In the genomic region with DNA sequence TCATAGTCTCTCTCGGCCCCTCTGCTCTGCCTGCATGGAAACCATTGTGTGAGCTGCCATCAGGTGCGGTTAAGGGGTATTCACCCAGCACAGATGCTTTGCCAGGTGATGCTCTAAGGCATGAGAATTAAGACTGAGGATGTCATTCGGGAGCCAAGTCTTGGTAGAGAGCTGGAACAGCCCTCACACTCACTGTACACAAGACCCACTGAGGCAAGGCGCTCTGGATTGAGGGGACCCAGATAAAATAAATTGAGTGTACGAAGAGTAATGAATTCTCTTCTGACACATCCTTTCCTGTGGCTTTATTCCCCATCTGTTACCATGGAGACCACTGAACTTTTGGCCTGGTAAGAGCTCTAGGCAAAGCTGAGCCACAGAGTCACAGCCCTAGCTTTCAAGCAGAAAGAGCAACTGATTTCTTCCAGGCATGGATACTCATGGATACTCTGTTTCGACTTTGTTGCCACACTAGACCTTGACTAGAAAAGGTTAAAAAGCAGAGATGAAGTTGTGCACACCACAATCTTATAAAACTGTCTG, we compare ENCODE assay signal across 31 mouse cellular contexts. TPM values are rescaled to one million over a fixed set of nuclear protein-coding genes. Genes with fewer than 3 reads are reported as not detected.
A peak's percentile ranks its signal among the peaks of the same experiment; 100 is the strongest.
DNase-seq lines count a peak whose midpoint lies in the region; ATAC-seq and TF ChIP-seq lines count a peak whose summit lies in the region.
"Had no signal": no experiment of that assay in that cellular context is flagged by ENCODE, and none has a peak within 500 bp of the region (broad histone marks: within the 10 kb centered on the region; RNA-seq: fewer than 3 reads in every experiment).

No protein-coding gene starts in this region.

- no peaks in the 10 kb centered on the region for H3K9me3 ChIP-seq in forebrain, postnatal 0 days (ENCODE audit: low read length)
- no peaks in the 10 kb centered on the region; the same call in 1 of the 2 replicates for H3K9me3 ChIP-seq in forebrain, embryonic 10.5 days
- no peaks in the 10 kb centered on the region for H3K9me3 ChIP-seq in midbrain, embryonic 11.5 days (ENCODE audit: control insufficient read depth, low read length)
- H3K9me3 ChIP-seq in midbrain, postnatal 0 days (ENCODE audit: low read length) = no peaks in the 10 kb centered on the region
- H3K9me3 ChIP-seq: embryonic facial prominence, embryonic 12.5 days; forebrain, embryonic 12.5 days; heart, embryonic 15.5 days; limb, embryonic 15.5 days; neural tube, embryonic 12.5 days; stomach, embryonic 15.5 days had no signal

- no peak overlapping the region for H3K4me3 ChIP-seq in forebrain, postnatal 0 days (ENCODE audit: low read depth, low read length)
- H3K4me3 ChIP-seq in forebrain, embryonic 10.5 days = no peak overlapping the region
- no peak overlapping the region for H3K4me3 ChIP-seq in midbrain, embryonic 11.5 days (ENCODE audit: low read depth, low read length)
- no peak overlapping the region for H3K4me3 ChIP-seq in midbrain, postnatal 0 days (ENCODE audit: low read depth, low read length)
- H3K4me3 ChIP-seq: embryonic facial prominence, embryonic 12.5 days; forebrain, embryonic 12.5 days; gastrocnemius, adult 2 months; heart, embryonic 15.5 days; limb, embryonic 15.5 days; neural tube, embryonic 12.5 days; stomach, embryonic 15.5 days had no signal

- H3K9ac ChIP-seq in forebrain, postnatal 0 days = no peak overlapping the region
- no peak overlapping the region for H3K9ac ChIP-seq in midbrain, embryonic 11.5 days (ENCODE audit: low read length)
- no peak overlapping the region for H3K9ac ChIP-seq in midbrain, postnatal 0 days (replicated peaks; ENCODE audit: low read length, poor library complexity, severe bottlenecking)
- H3K9ac ChIP-seq: embryonic facial prominence, embryonic 12.5 days; forebrain, embryonic 12.5 days; heart, embryonic 15.5 days; limb, embryonic 15.5 days; liver, embryonic 14.5 days; neural tube, embryonic 12.5 days; stomach, embryonic 15.5 days had no signal

- no peak for DNase-seq in forebrain, postnatal 0 days
- no peak for DNase-seq in forebrain, embryonic 10.5 days (ENCODE audit: extremely low spot score, low spot score)
- peak; percentile 83 for DNase-seq in midbrain, embryonic 11.5 days (ENCODE audit: low spot score, missing footprints)
- DNase-seq in midbrain, postnatal 0 days (ENCODE audit: low spot score) = no peak
- DNase-seq in brain, embryonic 14.5 days (ENCODE audit: low read depth) = peak; percentile 41
- DNase-seq in mesoderm, embryonic 11.5 days (ENCODE audit: low read depth, low spot score) = peak; percentile 72
- DNase-seq in adrenal gland, postnatal 10 days = no peak
- DNase-seq: adrenal gland, postnatal 14 days; cerebellum, adult 8-10 months; cerebellum, postnatal 36 days; gastrocnemius, adult 2 months; heart, postnatal 36 days; kidney, adult 2 months; left cerebral cortex, postnatal 4 days; thymus, adult 2 months; thymus, postnatal 4 days had no signal

- no peak for TF ChIP-seq POLR2A in brain, embryonic 14.5 days (IDR thresholded peaks at IDR 0.05; ENCODE audit: borderline replicate concordance, extremely low read depth, insufficient read depth, insufficient read length, poor library complexity, severe bottlenecking)

- no peak overlapping the region for H3K27ac ChIP-seq in forebrain, postnatal 0 days (ENCODE audit: low read depth, low read length)
- no peak overlapping the region for H3K27ac ChIP-seq in forebrain, embryonic 10.5 days
- no peak overlapping the region for H3K27ac ChIP-seq in midbrain, embryonic 11.5 days (ENCODE audit: low read depth, low read length)
- H3K27ac ChIP-seq in midbrain, postnatal 0 days (ENCODE audit: low read depth, low read length) = no peak overlapping the region
- H3K27ac ChIP-seq: embryonic facial prominence, embryonic 12.5 days; forebrain, embryonic 12.5 days; gastrocnemius, adult 2 months; heart, embryonic 15.5 days; kidney, postnatal 0 days; limb, embryonic 15.5 days; liver, embryonic 14.5 days; neural tube, embryonic 12.5 days; stomach, embryonic 15.5 days had no signal

- H3K27me3 ChIP-seq in forebrain, postnatal 0 days (ENCODE audit: insufficient read depth, low read length) = no peaks in the 10 kb centered on the region
- H3K27me3 ChIP-seq in forebrain, embryonic 10.5 days (ENCODE audit: poor library complexity, severe bottlenecking) = no peaks in the 10 kb centered on the region
- no peaks in the 10 kb centered on the region for H3K27me3 ChIP-seq in midbrain, embryonic 11.5 days (ENCODE audit: control insufficient read depth, insufficient read depth, low read length)
- no peaks in the 10 kb centered on the region for H3K27me3 ChIP-seq in midbrain, postnatal 0 days (ENCODE audit: insufficient read depth, low read length)
- H3K27me3 ChIP-seq: embryonic facial prominence, embryonic 12.5 days; forebrain, embryonic 12.5 days; heart, embryonic 15.5 days; limb, embryonic 15.5 days; neural tube, embryonic 12.5 days; stomach, embryonic 15.5 days had no signal

- no peak for TF ChIP-seq CTCF in forebrain, postnatal 0 days (IDR thresholded peaks at IDR 0.05; ENCODE audit: low read depth)
- TF ChIP-seq CTCF in midbrain, postnatal 0 days (IDR thresholded peaks at IDR 0.05) = no peak
- TF ChIP-seq CTCF in brain, embryonic 14.5 days (IDR thresholded peaks at IDR 0.05; ENCODE audit: borderline replicate concordance, extremely low read depth, insufficient read depth, insufficient read length) = no peak

- H3K36me3 ChIP-seq in forebrain, postnatal 0 days (ENCODE audit: insufficient read depth) = peaks cover 5% of the 10 kb centered on the region
- H3K36me3 ChIP-seq in forebrain, embryonic 10.5 days (replicated peaks) = peaks cover 50% of the 10 kb centered on the region
- peaks cover 15% of the 10 kb centered on the region for H3K36me3 ChIP-seq in midbrain, embryonic 11.5 days (ENCODE audit: control insufficient read depth, insufficient read depth, low read length)
- no peaks in the 10 kb centered on the region for H3K36me3 ChIP-seq in midbrain, postnatal 0 days (ENCODE audit: insufficient read depth, low read length)

- ATAC-seq in forebrain, postnatal 0 days = peak; percentile 59; the same call in 1 of the 2 replicates
- no peak; the same call in 1 of the 2 replicates for ATAC-seq in midbrain, embryonic 11.5 days (ENCODE audit: low FRiP score)
- ATAC-seq in midbrain, postnatal 0 days (ENCODE audit: low FRiP score) = no peak

- no peaks in the 10 kb centered on the region for H3K4me1 ChIP-seq in forebrain, postnatal 0 days (ENCODE audit: insufficient read depth)
- H3K4me1 ChIP-seq in forebrain, embryonic 10.5 days = peaks cover 11% of the 10 kb centered on the region
- no peaks in the 10 kb centered on the region; the same call in 1 of the 2 replicates for H3K4me1 ChIP-seq in midbrain, embryonic 11.5 days (ENCODE audit: control insufficient read depth, insufficient read depth, low read length)
- H3K4me1 ChIP-seq in midbrain, postnatal 0 days (ENCODE audit: insufficient read depth, low read length) = no peaks in the 10 kb centered on the region; the same call in 1 of the 2 replicates
- H3K4me1 ChIP-seq: heart, embryonic 15.5 days; limb, embryonic 15.5 days; stomach, embryonic 15.5 days had no signal

- H3K4me2 ChIP-seq in forebrain, postnatal 0 days (ENCODE audit: low read depth) = no peak overlapping the region
- H3K4me2 ChIP-seq in midbrain, embryonic 11.5 days = no peak overlapping the region
- no peak overlapping the region for H3K4me2 ChIP-seq in midbrain, postnatal 0 days (ENCODE audit: low read depth, low read length, poor library complexity, severe bottlenecking)
- H3K4me2 ChIP-seq: embryonic facial prominence, embryonic 12.5 days; forebrain, embryonic 12.5 days; heart, embryonic 15.5 days; limb, embryonic 15.5 days; neural tube, embryonic 12.5 days; stomach, embryonic 15.5 days had no signal

- 72% methylated on average over 6 of the region's 6 CpGs for WGBS in forebrain, postnatal 0 days
- WGBS in forebrain, embryonic 10.5 days = 80% methylated on average over 6 of the region's 6 CpGs
- WGBS in midbrain, embryonic 11.5 days = 65% methylated on average over 6 of the region's 6 CpGs
- 64% methylated on average over 6 of the region's 6 CpGs for WGBS in midbrain, postnatal 0 days

RNA-seq across cellular contexts. Expression of a gene that starts 2.8 kb away (rescaled TPM):
- total RNA-seq in forebrain, postnatal 0 days (2014; rRNA removed) = 0.76 and 1.5 TPM in 2 replicates
- polyA plus RNA-seq in forebrain, postnatal 0 days (2015; fragmentation: Nextera tagmentation; extraction: Ambion mirVana) = 1.2 and 1.8 TPM in 2 replicates
- polyA plus RNA-seq in forebrain, embryonic 10.5 days (2016; fragmentation: Nextera tagmentation; extraction: Ambion mirVana) = 10.7 and 11.2 TPM in 2 replicates
- polyA plus RNA-seq in midbrain, embryonic 11.5 days (2014; fragmentation: Nextera tagmentation; extraction: Ambion mirVana) = 10.1 and 11.3 TPM in 2 replicates
- total RNA-seq in midbrain, postnatal 0 days (2014; rRNA removed) = 0.27 and 0.85 TPM in 2 replicates
- 1.6 and 2.3 TPM in 2 replicates for polyA plus RNA-seq in midbrain, postnatal 0 days (2015; fragmentation: Nextera tagmentation; extraction: Ambion mirVana)
- 0.67 and 1.2 TPM in 2 replicates for polyA plus RNA-seq in brain, embryonic 14.5 days (2012; rRNA removed)
- 1 to 10 TPM; 1.8 TPM for total RNA-seq in adrenal gland, postnatal 10 days (2021)
- total RNA-seq: gastrocnemius, adult 2 months; monocyte, adult 5-6 weeks had no signal

RNA-seq across cellular contexts. Expression of a gene that starts 11.7 kb away (rescaled TPM):
- not detected in 2 replicates for total RNA-seq in forebrain, postnatal 0 days (2014; rRNA removed)
- polyA plus RNA-seq in forebrain, postnatal 0 days (2015; fragmentation: Nextera tagmentation; extraction: Ambion mirVana) = not detected in 2 replicates
- polyA plus RNA-seq in forebrain, embryonic 10.5 days (2016; fragmentation: Nextera tagmentation; extraction: Ambion mirVana) = not detected in 2 replicates
- polyA plus RNA-seq in midbrain, embryonic 11.5 days (2014; fragmentation: Nextera tagmentation; extraction: Ambion mirVana) = not detected in 2 replicates
- total RNA-seq in midbrain, postnatal 0 days (2014; rRNA removed) = not detected in 2 replicates
- not detected in 2 replicates for polyA plus RNA-seq in midbrain, postnatal 0 days (2015; fragmentation: Nextera tagmentation; extraction: Ambion mirVana)
- polyA plus RNA-seq in brain, embryonic 14.5 days (2012; rRNA removed) = not detected in 2 replicates
- total RNA-seq in adrenal gland, postnatal 10 days (2021) = not detected
- total RNA-seq: adrenal gland, postnatal 14 days; gastrocnemius, adult 2 months; gastrocnemius, postnatal 4 days; heart, adult 8-10 months; heart, postnatal 36 days; layer of hippocampus, postnatal 10 days; left cerebral cortex, adult 8-10 months; left cerebral cortex, postnatal 4 days; monocyte, adult 5-6 weeks had no signal
- polyA plus RNA-seq: embryonic facial prominence, embryonic 12.5 days; forebrain, embryonic 12.5 days; frontal cortex, adult 2 months; heart, embryonic 15.5 days; kidney, adult 2 months; liver, embryonic 14.5 days; lung, embryonic 16.5 days; neural tube, embryonic 12.5 days had no signal

Comparison
In these comparisons a context has a peak if more than half of its experiments do, and no peak if none do; other contexts are left out.
1. DNase-seq: peak in midbrain, embryonic 11.5 days (single experiment), brain, embryonic 14.5 days (single experiment) and mesoderm, embryonic 11.5 days (single experiment); none in forebrain, postnatal 0 days (single experiment), forebrain, embryonic 10.5 days (single experiment), midbrain, postnatal 0 days (single experiment) and adrenal gland, postnatal 10 days (single experiment).